Mouse (Mus musculus) cerebellum, adult 2 months (tissue): ENCODE data around the gene Tnik. TPM values are rescaled to one million over a fixed set of nuclear protein-coding genes. Genes with fewer than 3 reads are reported as not detected.

Experiments
- DNase-seq, 2 experiments: peaks; one replicate each; pipeline ENCODE4 v3.0.0; 2021
- H3K27ac ChIP-seq: fragments of 200-500 bp; 2 replicates; pipeline ENCODE4 v1.5.1; 2012; ENCODE audit warnings: low read length, control low read depth, inconsistent platforms; ENCODE audit not compliant: insufficient read depth
- H3K27me3 ChIP-seq: fragments of 200-500 bp; 2 replicates; pipeline ENCODE4 v1.6.1; 2012; ENCODE audit warnings: inconsistent platforms, mild to moderate bottlenecking, low read length, moderate library complexity; ENCODE audit not compliant: control insufficient read depth, insufficient read depth
- H3K4me1 ChIP-seq: fragments of 200-500 bp; 2 replicates; pipeline ENCODE4 v1.6.1; 2011; ENCODE audit warnings: low read length; ENCODE audit not compliant: control insufficient read depth, insufficient read depth
- H3K4me3 ChIP-seq: fragments of 200-500 bp; replicated peaks from 2 replicates; pipeline ENCODE3; 2011; ENCODE audit warnings: mild to moderate bottlenecking, low read depth, low read length, control low read depth; ENCODE audit not compliant: insufficient read depth
- CTCF ChIP-seq: fragments of 200-500 bp; IDR thresholded peaks from 2 replicates; pipeline ENCODE4 v1.5.1; 2011; ENCODE audit warnings: low read depth, mild to moderate bottlenecking, control low read depth, low read length, moderate library complexity, borderline replicate concordance; ENCODE audit not compliant: insufficient read depth
- POLR2A ChIP-seq: fragments of 200-500 bp; IDR thresholded peaks from 2 replicates; pipeline ENCODE4 v1.6.1; 2011; ENCODE audit warnings: low read length, control low read depth, borderline replicate concordance; ENCODE audit not compliant: insufficient read depth
- WGBS: fragments of 180-500 bp; shearing (Covaris S2); methylation state at CpG from one replicate; pipeline ENCODE4 v1.1.7; 2018; 5-methylcytosine and 5-hydroxymethylcytosine counted together
- polyA plus RNA-seq: library from polyadenylated mRNA; depleted of rRNA; stranded (reverse); fragments of >200 nt; gene quantifications from 2 replicates; pipeline ENCODE4 v1.2.3, GENCODE M21; 2012

The Tnik gene
- polyA plus RNA-seq, 1 experiment = 72.0 TPM

GRCm38 (mm10) chr3:28374738-28375510 lies 111.9 kb downstream of the Tnik start:
- H3K4me3 ChIP-seq = no peak overlapping the region
- WGBS = 81% methylated on average over 6 of the region's 6 CpGs
- no peak overlapping the region for H3K27ac ChIP-seq
- no peak for DNase-seq
- TF ChIP-seq POLR2A (no peak), CTCF (no peak)
- H3K4me1 ChIP-seq = peaks cover 4% of the 10 kb centered on the region; the same call in 1 of the 2 replicates
- no peaks in the 10 kb centered on the region for H3K27me3 ChIP-seq

GRCm38 (mm10) chr3:28380224-28380623 lies 117.2 kb downstream of the Tnik start:
- DNase-seq = no peak
- peaks cover 8% of the 10 kb centered on the region; the same call in 1 of the 2 replicates for H3K4me1 ChIP-seq
- no peak for TF ChIP-seq CTCF
- no peak for TF ChIP-seq POLR2A
- H3K4me3 ChIP-seq = no peak overlapping the region
- no peak overlapping the region for H3K27ac ChIP-seq
- H3K27me3 ChIP-seq = no peaks in the 10 kb centered on the region
- WGBS = 77% methylated on average over 2 of the region's 2 CpGs

- TF ChIP-seq POLR2A = no peak
- no peak for TF ChIP-seq CTCF
- Histone ChIP-seq H3K4me3 (no peak overlapping the region), H3K4me1 (peaks cover 9% of the 10 kb centered on the region; the same call in 1 of the 2 replicates), H3K27ac (no peak overlapping the region), H3K27me3 (no peaks in the 10 kb centered on the region)
- WGBS = 46% methylated on average over 11 of the region's 11 CpGs
- DNase-seq = peak in 1 of 2 experiments; percentile 41
Measured at GRCm38 (mm10) chr3:28383526-28384126, 120.6 kb downstream of the Tnik start.

GRCm38 (mm10) chr3:28385199-28385975 lies 122.4 kb downstream of the Tnik start:
- WGBS = 49% methylated on average over 10 of the region's 10 CpGs
- TF ChIP-seq POLR2A (no peak), CTCF (no peak)
- Histone ChIP-seq H3K4me3 (no peak overlapping the region), H3K4me1 (peaks cover 12% of the 10 kb centered on the region; the same call in 1 of the 2 replicates), H3K27me3 (no peaks in the 10 kb centered on the region), H3K27ac (no peak overlapping the region)
- DNase-seq = no peak

GRCm38 (mm10) chr3:28388540-28388939 lies 125.5 kb downstream of the Tnik start:
- Histone ChIP-seq H3K4me1 (peaks cover 12% of the 10 kb centered on the region), H3K27ac (no peak overlapping the region), H3K27me3 (no peaks in the 10 kb centered on the region), H3K4me3 (no peak overlapping the region)
- DNase-seq = no peak
- WGBS = 96% methylated on average over 3 of the region's 3 CpGs
- TF ChIP-seq CTCF (no peak), POLR2A (no peak)

- H3K4me1 ChIP-seq = peaks cover 8% of the 10 kb centered on the region
- DNase-seq = peak in 1 of 2 experiments; percentile 70
Measured at GRCm38 (mm10) chr3:28390183-28390582, 127.2 kb downstream of the Tnik start.

GRCm38 (mm10) chr3:28392542-28392941 lies 129.5 kb downstream of the Tnik start:
- Histone ChIP-seq H3K27me3 (no peaks in the 10 kb centered on the region), H3K27ac (no peak overlapping the region), H3K4me3 (no peak overlapping the region), H3K4me1 (peaks cover 10% of the 10 kb centered on the region)
- no peak for DNase-seq
- TF ChIP-seq CTCF = no peak
- no peak for TF ChIP-seq POLR2A

More at GRCm38 (mm10) chr3:28390183-28390582, 127.2 kb downstream of the Tnik start:
- no peak overlapping the region for H3K4me3 ChIP-seq
- no peak overlapping the region for H3K27ac ChIP-seq
- no peaks in the 10 kb centered on the region for H3K27me3 ChIP-seq
- 75% methylated on average over 2 of the region's 2 CpGs for WGBS
- TF ChIP-seq POLR2A = no peak

- Histone ChIP-seq H3K4me3 (no peak overlapping the region), H3K27me3 (no peaks in the 10 kb centered on the region), H3K4me1 (peaks cover 37% of the 10 kb centered on the region), H3K27ac (no peak overlapping the region)
- 98% methylated on average over 1 of the region's 1 CpGs for WGBS
- TF ChIP-seq CTCF (no peak), POLR2A (no peak)
- no peak for DNase-seq
Measured at GRCm38 (mm10) chr3:28398781-28399180, 135.8 kb downstream of the Tnik start.
